Mouse (Mus musculus): Measurements from ENCODE around the gene Tpgs1.

The Tpgs1 gene

DNA sequence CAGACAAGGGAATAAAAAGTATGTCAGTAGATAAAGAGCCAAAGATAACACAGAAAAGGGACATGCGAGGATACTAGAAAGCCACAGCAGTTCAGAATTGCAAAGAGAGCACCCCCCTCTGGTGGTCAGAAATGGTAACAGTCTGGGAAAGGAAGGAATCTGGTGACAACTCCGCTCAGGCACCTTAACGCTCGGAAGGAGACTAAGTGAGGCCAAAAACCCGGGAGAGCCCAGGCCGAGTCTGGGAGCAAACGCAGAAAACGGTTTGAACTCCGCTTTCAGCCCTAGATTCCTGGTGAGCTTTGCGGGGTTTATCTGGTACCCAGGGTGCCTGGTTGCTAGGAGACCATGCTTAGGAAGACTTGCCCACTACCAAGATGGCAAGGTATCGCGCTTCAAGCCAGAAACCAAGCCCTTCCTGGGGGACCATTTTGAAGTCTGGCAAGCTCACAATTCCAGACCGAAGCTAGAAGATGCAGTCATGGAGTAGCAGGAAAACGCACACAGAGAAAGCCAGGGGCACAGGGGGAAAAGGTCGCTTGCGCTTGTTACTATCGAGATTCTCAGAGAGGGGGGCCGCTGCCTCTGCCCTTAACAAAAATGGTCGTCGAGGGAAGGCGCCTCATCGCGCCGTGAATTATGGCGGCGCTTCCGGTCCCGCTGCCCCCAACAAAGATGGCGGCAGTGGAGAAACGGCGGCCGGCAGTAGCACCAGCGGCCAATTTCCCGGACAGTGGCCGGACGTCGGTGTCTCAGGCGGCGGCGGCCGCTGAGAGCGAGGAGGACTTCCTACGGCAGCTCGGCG is at the start of gene Tpgs1:
Gene Tpgs1 (plus strand): TSS at position 599 of the 805 bp plus-strand sequence.
- CTCF ChIA-PET: interaction anchor here (1.2 kb wide), 1 partner anchor 77 kb away, joined by 3 read pairs; the partner anchor contains the start of gene Polrmt

DNA sequence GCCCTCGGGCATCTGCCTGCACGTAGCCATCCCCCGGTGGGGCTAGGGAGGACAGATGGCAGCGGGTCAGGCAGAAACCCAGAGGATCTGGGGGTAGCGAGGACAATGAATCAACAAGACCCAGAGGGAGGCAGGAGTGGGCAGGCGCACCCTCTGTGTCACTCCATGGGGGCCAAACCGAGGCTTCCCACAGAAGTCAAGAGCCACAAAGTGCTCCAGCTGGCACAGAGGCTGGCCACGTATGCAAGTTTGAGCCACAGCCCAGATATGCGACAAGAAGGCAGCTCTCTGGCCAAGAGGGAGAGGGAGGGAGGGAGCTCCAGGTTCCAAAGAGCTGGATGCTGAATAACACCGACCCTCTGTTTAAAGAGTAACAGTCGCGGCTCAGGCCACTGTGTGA is 45.2 kb upstream of the Tpgs1 start:
- CTCF ChIA-PET: no interaction called here

DNA sequence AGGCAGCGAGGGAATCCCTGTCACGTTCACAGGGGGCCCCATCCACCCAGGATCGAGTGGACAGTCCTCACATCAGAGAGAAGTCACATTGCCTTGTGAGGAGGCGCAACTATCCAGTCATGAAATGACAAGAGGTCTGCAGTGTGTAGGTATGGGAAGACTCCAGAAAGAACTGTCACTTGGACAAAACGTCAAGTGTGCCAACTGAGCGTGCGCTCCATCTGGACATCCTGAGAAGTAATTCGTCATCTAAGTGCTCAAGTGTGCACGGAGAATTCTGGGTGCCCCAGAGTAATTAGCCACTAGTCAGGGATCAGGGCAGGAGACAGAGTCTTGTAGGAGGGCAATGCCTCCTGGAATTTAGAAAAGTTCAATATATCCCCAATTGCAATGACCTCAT is 43.8 kb upstream of the Tpgs1 start:
- CTCF ChIA-PET: no interaction called here

DNA sequence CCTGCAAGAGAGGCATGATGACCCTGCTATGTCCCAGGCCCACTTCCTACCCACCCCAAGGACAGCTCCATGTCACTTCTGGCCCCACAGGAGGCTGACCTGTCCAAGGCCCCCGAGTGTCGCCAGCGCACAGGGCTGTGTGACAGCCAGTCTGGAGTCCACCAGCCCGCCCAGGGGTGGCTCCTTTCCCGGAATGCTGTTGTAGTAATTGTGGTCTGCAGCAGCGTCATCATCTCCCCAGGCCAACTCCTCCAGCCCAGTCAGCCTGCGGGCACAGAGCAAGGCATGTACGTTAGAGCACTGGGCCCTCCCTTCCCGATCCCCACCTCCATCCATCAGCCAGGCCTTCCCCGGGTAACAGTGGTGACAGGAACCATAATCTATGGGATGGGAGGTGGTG is 43.0 kb upstream of the Tpgs1 start:
- CTCF ChIA-PET: no interaction called here

DNA sequence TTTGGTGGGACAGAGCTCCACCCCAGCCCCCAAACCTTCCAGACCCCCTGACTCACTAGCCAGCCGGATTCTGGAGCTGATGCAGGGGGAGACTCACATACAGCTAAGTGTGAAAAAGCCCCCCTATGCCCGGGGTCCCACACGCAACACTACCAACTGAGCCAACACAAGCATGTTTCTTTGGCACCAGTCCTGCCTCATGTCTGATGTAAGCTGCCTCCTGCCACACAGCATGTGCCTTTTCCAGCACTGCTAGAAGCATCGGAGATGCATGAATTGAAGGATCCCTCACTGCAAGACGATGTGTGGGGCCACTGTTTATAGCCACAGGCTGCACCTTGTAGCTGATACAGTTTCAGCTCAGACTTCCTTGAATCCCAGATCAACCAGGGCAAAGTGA is 40.8 kb upstream of the Tpgs1 start:
- CTCF ChIA-PET: no interaction called here

DNA sequence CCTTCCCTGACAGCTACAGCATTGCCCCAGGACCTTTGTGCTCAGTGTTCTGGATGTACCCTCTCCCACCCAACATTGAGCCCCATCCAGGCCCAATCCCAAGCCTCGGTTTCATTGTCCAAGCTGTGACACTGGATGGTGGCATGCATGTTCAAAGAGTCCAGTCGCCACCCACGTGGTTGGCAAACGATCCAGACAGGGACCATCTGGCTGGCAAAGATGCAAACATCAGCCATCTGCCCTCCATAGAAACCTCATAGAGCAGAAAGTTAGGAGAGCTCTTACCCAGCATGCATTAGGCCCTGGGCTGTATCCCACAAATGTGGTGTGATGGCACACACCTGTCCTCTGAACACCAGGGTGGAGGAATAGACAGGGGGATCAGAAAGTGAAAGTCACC is 37.7 kb upstream of the Tpgs1 start:
- CTCF ChIA-PET: no interaction called here

DNA sequence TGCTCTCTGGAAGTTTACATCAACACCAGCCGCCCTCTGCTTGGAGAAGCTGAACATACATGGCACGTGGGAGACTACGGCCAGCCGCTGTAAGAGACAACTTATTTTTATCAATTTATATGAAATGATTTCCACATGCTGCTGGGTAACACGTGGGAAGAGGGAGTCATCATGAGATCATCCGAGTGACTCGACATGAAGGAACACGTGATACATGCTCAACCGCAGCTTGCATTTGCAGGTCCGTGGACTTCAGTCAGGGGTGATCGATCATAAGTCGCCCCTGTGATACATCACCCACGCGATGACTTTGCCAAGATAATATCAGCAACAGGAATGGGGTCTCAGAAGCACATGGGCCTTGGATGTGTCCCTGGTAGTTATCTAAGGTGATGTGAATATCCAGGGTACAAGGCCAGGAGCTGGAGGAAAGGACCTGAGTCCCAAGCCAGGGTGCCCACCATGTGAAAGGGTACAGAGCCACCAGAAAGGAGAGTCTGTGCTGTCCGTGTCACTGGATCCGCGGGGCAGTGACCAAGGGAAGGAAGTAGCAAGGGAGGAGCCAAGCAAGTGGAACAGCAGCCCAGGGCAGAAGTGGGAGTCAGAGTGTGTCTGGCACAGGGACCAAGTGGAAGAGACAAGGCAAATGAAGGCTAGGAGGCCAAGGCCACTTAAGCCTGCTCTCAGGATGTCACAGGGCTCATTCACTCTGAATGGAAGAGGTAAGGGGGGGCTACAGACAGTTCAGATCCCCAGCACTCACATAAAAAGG is 36.0 kb upstream of the Tpgs1 start:
- CTCF ChIA-PET: no interaction called here

DNA sequence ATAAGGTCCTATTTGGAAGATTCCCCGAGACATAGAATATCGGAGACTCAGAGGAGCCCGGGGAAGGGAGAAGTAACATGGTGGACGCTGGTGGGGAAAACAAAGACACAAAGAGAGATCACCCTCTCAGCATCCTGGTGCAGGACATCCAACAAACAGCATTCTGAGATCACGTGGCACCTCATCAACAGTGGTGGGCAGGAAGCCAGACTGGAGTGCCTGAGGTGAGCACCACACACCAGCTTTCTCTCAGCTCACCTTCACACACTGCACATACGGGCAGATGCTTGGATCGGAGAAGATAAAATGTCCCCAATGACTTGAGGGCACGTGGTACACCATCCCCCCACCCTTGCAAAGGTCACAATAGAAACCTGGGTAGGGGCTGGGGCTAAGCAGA is 32.9 kb upstream of the Tpgs1 start:
- CTCF ChIA-PET: no interaction called here

DNA sequence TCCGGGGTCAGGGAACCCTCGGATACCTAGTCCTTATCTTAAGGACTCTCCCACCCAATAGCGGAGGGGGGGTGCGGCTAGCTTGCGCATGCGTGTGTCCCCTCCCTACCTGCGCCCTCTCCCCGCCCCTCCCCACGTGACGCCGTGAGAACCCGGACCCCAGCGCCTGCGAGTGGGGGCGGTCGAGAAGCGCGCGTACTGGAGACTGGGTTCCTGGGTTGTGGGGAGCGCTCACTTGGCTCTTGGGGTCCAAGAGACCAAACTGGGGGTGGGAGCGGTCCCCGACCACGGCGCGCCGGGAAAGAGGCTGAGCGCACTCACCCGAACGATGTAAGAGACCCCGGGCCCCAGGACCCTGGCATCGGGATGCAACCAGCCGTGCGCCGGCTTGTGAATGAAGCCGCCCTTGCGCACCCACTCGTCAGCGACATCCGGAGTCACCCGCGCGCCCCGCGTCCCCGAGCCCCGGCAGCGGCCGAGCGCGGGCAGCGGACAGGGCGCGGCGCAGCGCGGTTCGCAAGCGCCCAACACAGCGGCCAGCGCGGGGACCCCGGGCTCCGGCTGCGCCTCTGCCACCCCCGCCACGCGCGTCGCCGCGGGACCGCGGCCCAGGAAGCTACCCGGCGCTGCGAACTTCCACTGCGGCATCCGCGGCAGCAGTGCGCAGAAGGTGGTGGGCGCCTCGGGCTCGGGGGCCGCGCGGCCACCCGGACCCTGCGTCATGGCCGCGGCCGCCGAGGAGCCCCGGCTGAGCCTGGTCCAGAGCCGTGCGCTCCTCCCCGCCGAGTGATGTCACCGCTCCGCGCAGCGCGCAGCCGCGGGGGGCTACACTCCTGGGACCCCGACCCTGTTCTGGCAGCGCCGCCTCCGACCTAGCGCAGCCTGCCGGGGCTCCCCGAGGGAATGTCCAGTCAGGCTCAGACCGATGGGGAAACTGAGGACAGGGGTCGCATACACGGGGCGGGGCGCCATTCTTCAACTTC is 31.8 kb upstream of the Tpgs1 start, which contains the start of gene Shc2:
Gene Shc2 (minus strand): TSS at position 791 of the 983 bp plus-strand sequence.
- CTCF ChIA-PET: no interaction called here

DNA sequence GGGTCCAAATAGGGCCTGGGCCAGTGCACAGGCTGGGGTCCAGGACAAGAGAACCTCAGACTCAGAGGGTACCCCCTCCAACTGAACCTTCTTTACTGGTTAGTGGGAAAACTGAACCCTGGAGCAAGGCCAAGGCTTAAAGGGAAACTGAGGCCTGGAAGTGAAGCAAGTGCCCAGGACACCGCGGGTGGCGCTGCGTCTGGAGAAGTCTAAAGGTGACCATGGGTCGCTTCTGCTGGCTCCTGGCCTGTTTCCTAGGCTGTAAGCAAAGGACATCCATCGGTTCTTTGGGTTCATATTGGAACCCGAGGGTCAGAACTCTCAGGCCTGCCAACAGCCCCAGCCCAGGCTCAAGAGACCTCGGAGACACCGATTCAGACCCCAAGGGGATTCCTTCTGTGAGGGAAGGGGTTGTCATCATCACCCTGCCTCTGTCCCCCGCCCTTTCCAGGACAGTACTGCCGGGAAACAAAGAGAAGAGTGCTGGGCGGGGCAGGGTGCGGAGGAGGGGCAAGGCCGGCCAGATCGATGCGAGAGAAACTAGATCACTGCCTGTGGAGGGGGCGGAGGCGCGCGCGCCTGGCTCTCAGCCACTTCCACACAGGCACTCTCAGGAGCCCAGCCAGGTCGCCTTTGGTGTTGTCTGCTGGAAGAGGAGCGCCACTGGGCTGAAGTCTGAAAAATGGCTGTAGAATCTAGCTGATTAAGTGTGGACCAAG is 30.5 kb upstream of the Tpgs1 start:
- CTCF ChIA-PET: no interaction called here

DNA sequence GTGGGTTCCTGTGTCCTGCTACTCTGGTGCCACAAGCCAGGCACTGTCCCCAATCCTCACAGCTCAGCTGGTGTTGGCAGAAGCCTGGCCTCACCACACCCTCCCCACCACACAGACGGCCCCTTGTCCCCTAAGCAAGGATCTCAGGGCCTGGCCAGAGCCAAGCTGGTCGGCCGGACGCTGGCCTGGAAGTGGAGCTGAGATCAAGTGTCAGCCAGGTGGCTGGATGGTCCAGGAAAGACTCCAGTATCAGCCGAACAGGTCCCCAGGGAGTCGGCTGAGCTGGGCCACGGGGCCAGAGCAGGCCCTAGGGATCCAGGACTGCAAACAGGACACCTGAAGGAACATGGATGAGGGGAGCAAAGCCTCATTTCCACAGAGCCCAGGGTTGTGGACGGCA is 23.5 kb upstream of the Tpgs1 start, which contains the start of gene Odf3l2:
Gene Odf3l2 (minus strand): TSS at position 28 of the 400 bp plus-strand sequence.
- CTCF ChIA-PET: no interaction called here

DNA sequence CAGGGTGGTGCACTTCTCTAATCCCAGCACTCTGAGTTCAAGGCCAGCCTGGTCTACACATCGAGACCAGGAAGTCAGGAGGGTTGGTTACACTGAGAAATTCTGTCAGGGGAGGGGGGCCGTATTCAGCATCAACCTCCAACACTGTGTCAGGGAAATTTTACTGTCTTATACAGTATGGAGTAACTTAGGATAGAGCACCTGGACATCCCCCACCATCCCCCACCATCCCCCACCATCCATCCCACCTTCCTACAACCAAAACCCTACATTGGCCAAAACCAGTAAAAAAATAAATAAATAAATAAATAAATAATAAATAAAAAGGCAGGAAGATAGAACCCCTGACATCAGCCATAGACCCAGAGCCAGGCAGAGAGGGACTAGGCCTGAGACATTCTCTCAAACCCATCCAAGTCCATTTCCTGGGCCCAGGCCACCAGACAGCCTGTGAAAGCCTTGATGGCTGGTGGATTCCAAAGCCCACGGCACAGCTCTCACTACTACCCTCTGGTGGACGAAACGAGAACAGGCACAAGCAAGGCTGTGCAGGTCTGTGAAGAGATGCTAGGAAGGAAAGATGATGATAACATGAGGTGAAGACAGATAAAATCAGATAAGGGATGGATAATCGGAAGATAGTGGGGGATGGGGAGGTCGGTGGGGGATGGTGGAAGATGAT is 20.0 kb upstream of the Tpgs1 start:
- CTCF ChIA-PET: no interaction called here

DNA sequence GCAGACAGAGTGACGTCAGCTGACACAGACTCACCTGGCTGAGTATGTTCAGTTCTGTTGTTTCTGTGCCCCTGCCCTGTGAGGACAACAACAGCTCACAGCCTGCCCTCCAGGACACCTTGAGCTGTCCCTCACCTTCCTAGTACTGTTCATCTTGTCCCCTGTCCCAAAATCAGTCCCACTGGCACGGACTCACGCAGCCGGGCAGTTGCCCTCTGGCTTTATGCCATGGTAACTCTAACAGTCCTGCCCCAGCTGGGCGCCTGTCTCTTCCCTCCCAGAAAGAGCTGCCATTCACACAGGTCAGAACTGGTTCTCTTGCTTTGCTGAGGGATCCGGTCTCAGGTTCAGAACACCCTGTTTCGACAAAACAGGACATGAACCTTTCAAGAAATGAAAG is 16.4 kb upstream of the Tpgs1 start:
- CTCF ChIA-PET: no interaction called here

DNA sequence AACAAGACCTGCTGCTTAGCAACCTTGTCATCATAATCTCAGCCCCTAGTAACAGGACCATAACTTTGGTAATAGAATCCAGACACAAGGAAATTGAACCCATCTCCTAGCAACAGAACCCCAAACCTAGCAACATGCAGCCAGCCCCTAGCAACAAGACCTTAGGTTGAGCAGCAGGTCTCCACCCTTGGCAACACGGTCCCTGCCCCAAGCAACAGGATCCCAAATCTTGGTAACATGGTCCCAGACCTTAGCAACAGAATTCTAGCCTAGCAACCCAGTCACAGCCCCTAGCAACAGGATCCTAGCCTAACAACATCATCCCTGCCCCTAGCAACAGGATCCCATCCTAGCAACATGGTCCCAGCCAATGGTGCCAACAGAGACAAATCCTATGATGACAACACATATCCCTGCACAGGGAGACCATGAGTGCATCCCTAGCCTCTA is 14.2 kb upstream of the Tpgs1 start:
- CTCF ChIA-PET: no interaction called here

DNA sequence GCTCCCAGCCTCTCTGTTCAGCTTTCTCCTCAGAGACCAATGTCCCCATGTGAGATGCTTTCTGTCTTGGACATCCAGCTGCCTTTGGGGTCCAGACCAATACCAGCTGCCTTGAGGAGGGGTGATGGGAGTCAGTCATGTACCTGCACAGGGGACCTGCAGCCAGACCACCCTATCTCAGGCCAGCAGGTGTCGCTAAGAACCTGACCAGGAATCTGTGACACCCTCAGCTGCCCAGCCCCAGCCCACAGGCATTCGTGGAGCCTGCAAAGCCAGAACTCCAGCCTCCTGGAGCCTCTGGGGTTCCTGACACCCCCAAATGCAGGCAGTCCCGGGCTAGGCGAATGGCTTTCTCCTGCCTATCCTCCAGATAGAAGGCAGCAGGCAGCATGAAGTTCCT is 10.3 kb upstream of the Tpgs1 start:
- CTCF ChIA-PET: no interaction called here

DNA sequence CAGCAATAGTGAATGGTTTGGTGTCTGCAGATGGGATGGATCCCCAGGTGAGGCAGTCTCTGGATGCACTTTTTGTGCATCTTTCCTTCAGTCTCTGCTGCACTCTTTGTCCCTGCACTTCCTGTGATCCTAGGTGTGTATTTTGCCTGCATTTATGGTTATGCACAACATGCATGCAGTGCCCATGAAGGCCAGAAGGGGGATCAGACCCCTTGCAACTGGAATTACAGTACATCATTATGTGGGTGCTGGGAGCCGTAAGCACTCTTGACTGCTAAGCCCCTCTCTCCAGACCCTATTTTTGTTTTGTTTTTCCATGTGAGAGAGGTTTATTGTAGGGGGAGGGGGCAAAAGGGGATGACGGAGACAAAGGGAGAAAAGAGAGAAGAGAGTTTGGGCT is 8.9 kb upstream of the Tpgs1 start:
- CTCF ChIA-PET: interaction anchor here (0.6 kb wide), 1 partner anchor 1445 kb away, joined by 9 read pairs; no protein-coding TSS in a partner anchor

DNA sequence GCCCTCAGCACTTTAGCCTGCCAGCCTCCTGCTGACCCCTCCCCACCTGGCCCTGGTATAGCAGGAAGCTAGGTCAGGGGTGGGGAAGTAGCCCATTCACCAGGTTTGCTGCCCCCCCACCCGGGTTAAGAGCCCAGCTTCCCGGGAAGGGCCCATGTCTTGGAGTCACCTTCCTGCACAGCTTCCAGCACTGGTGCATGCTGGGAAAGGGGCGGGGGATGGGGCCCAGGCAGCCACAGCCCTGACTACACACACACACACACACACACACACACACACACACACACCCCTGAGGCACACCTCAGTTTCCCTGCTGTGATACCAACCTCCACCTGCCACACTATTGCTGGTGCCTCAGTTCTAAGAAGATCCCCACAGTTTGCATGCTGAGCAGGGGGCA is 7.3 kb upstream of the Tpgs1 start:
- CTCF ChIA-PET: no interaction called here

DNA sequence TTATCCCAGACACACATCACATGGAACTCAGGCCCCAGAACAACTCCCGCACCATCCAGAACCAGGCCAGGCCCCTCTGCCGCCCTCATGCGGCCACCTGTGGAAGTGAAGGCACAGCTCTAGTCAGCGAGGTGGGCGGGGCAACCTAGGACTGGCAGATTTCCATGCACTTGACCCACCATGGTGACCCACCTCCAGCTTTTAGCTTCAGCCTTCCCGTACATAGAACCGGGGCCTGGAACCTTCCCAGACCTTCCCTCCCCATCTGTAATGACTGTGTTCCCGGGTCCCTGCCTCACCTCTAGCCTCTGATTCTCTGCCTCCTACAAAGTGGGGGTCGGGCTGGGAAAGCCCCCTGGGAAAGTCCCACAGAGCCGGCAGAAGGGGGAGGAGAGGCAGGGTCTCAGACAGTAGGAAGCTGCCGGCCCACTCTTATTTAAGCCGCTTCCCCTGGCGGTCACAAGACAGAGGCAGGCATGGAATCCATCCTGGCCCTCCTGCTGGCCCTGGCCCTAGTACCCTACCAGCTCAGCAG is 5.0 kb upstream of the Tpgs1 start, which contains the start of gene Madcam1:
Gene Madcam1 (plus strand): TSS at position 429 of the 535 bp plus-strand sequence.
- CTCF ChIA-PET: no interaction called here

DNA sequence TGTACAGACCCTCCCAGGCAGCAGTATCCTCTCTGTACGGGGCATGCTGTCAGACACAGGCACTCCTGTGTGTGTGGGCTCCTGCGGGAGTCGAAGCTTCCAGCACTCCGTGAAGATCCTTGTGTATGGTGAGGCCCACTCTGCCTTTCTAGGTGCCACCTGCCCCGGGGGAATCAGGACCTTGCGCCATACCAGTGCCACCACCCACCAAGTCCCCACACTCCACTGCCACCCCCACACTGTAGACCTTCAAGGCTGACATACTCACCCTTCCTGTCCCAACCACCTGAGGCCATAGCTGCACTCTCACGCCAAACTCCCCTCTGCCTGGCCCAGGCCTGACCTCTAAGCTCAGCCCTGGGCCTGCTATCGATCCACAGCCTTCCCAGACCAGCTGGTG is 4.1 kb upstream of the Tpgs1 start:
- CTCF ChIA-PET: no interaction called here

DNA sequence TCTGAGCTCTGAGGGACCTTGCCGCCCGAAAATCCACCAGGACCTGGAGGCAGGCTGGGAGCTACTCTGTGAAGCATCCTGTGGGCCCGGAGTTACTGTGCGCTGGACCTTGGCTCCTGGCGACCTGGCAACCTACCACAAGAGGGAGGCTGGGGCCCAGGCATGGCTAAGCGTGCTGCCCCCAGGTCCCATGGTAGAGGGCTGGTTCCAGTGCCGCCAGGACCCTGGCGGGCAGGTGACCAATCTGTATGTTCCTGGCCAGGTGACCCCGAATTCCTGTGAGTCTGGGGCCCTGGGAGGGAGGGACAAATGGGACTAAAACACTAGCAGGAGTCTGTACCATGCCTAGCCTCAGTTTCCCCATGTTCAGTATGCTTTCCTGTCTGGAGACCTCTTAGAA is 2.7 kb upstream of the Tpgs1 start:
- CTCF ChIA-PET: no interaction called here

Data from spleen, embryonic (tissue).